Mouse (Mus musculus): ENCODE measurements around the gene Flii.
A peak's percentile ranks its signal among the peaks of the same experiment; 100 is the strongest.

Gene Flii

GRCm38 (mm10) chr11:60712639-60713255, 14.3 kb downstream of the Flii start:
- no peak for DNase-seq

- no peak for DNase-seq
Measured at GRCm38 (mm10) chr11:60712040-60712439, 15.0 kb downstream of the Flii start.

GRCm38 (mm10) chr11:60711218-60711617, 15.8 kb downstream of the Flii start:
- DNase-seq = no peak

DNA sequence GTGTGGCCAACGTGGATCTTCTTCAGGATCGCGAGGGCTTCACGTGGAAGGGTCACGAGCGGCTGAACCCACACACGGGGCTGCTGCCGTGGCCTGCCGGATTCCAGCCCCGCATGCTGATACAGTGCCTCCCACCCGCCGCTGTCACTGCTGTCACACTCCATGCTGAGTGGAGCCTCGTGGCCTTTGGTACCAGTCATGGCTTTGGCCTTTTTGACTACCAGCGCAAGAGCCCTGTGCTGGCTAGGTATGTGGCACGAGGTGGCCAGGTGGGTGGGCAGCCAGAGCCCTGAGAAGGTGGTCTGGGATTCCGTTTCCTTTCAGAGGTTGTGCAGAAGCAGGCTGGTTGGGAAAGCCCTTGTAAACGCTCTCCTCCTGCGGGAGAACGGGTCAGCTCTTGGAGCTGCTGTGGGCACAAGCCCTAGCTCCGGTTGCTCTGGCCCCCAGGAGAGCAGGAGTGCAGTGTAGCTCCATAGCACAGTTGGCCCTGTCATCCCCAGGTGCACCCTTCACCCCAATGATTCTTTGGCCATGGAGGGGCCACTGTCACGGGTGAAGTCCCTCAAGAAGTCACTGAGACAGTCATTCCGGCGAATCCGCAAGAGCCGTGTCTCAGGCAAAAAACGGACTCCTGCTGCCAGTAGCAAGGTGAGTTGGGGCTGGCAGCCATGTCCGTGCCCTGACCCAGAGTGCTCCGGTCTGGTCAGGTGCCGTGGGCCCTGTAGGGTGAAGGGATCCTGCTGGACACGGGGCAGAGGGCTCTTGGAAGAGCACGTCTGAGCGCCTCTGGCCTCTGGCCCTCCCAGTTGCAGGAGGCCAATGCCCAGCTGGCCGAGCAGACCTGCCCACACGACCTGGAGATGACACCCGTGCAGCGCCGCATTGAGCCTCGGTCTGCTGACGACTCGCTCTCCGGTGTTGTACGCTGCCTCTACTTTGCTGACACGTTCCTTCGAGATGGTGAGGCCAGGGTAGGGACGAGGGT, 17.3 kb downstream of the Flii start:
- peak; percentile 0 for DNase-seq

GRCm38 (mm10) chr11:60708631-60709030, 18.4 kb downstream of the Flii start:
- DNase-seq = peak; percentile 0

- peak; percentile 88 for DNase-seq
Measured at GRCm38 (mm10) chr11:60707672-60708071, 19.4 kb downstream of the Flii start.

GRCm38 (mm10) chr11:60706696-60707480, 20.2 kb downstream of the Flii start:
- DNase-seq = peak; percentile 0

DNA sequence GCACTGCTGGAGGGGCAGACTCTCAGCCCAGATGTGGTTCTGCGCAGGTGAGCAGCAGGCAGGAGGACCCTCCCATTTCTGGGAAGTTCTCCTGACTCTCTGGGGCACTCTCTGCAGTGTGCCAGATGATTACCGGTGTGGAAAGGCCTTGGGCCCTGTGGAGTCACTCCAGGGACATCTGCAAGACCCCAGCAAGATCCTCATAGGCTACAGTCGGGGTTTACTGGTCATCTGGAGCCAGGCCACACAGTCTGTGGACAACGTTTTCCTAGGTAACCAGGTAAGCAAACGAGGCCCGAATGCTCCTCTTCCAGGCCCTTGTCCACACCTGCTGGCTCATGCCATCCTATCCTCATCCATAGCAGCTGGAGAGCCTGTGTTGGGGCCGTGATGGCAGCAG, 21.0 kb downstream of the Flii start:
- peak; percentile 0 for DNase-seq

GRCm38 (mm10) chr11:60705255-60705654, 21.8 kb downstream of the Flii start:
- DNase-seq = peak; percentile 0

DNA sequence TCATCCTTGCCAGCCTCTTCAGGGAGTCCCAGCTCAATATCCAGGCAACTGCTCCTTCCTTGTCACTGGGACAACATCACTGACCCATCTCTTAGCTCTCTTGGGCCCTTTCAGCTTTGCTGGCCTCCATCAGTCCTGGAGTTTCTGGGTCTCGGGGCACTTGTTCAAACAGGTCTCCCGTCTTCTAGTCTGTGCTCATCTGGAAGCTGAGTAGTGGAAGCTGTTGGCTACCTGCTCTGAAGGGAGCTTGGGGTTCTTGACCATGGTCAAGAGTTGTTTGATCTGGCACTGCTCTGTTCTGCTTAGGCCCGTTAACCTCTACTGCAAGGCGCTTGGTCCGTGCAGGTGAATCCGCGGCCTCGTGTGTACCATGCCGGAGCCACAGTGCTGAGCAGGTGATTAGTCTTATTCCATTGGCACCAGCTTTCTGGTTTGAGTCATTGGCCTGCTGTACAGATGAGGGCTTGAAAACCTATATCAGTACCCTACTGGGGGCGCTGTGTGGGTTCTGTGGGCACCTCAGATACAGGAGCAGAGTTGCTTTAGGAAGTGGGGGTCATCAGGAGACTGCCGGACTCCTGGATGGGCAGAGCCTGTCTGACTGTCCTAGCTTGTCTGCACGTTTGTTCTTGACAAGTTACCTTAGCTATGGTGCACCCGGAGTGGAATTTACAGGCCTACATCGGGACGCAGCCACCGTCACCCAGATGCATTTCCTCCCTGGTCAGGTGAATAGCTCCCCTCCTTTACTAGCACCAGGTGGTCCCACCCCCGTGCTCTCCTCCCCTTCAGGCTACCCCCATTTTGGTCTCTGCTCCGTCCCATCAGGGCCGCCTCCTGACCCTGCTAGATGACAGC, 22.8 kb downstream of the Flii start:
- DNase-seq = peak; percentile 0

DNA sequence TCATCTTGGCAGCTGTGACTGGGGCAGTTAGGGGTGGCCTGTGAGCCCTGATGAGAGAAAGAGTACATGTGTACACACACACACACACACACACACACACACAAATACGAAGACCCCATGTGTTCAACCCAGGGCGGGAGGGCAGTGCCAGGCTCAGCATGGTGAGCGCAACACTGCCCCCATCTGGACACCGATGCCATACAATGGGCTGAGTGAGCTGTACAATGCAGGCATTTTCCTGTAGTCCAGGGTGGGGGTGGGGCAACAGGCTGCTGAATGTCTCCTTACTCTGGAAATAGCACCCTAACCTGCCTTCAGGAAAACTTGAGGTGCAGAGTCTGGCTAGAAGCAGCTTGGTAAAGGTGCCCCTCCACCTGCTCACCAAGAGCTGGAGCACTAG, 23.9 kb downstream of the Flii start:
- peak; percentile 81 for DNase-seq

DNA sequence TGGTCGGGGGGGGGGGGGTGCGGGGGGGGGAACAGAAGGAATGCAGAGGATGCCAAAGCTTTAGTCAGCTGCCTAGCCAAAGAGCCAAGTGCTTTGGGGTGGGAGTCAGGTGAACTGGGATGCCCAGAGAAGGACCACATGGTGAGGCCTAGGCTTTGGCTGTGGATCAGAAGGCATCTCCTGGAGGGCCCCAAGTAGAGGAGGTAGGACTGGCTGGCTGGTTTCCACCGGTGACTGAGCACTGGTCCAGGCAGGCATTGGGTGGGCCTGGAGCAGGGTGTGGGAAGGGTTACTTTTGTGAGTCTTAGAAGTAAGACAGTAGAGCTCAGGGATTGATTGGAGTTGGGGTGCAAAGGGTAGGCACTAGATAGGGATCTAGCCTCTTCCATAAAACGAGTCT, 25.5 kb downstream of the Flii start:
- DNase-seq = no peak

DNA sequence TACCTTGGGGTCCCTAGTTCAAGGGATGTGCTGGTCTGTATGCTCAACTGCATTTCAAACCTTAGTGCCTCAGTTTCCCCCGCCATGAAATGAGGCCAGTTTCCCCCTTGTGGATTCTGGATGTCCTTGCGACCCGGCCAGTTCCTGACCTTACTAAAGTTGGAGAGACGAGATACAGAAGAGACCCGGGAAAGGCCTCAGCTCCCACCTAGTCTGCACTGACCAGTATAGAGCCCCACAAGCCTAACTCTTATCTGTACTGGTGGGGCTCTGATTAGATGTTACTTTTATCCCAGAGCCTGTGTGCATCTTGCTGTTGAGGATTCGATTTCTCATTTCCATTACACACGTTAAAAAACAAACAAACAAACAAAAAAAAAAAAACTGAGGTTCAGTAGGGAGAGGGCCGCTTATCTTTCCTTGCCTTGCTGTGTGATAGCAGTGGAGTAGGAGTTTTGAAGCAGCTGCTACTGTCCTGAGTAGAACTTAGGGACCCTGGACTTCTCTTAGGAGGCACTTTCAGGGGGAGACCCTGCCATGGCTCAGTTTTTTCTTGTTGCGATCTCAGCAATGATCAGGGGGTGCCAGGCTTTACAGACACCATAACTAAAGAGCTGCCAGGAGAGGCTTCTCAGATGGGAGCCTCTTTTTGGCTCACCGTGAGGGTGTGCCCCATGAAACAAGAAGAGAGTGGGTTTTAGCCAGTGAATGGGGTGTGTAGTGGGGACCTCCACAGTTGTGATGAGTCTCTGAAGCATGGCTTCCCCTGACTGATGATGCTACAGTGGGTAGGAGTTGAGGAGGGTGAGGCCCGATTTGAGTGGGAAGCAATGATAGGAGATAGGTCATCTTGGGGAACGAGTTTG, 26.5 kb downstream of the Flii start:
- no peak for DNase-seq

GRCm38 (mm10) chr11:60699524-60700075, 27.5 kb downstream of the Flii start, which contains the start of gene Llgl1:
Gene Llgl1 (plus strand): TSS chr11:60699723.
- peak; percentile 83 for DNase-seq

DNA sequence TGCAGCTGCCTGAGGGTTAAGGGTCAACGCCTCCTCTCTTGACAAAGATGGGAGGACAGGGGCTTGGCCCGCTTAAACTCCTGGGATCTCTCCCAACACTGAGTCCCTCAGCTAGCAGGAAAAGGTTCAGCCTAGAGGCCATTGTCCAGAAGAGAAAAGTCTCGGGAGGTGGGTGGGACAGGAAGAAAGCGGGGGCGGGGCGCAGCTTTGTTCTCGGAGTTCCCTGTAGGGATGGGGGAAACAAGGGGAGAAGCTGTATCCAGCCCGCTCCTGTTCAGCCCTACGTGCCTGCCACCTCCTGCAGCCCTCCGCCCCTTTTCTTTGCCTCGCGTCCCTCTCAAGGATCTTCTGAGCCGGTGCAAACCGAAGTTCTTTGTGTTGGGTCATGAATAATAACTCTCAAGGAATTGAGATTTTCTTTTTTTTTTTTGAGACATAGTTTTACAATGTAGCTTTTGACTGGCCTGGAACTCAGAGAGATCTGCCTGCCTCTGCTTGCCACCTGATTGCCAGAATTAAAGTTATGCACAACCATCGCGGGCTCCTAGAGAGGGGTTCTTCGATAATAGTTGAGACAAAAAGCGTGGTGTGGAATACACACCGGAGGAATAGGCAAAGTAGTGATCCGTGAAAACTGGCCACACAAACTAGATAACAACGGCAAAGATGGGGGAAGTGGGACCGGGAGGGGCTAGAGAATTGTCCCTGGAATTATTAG, 28.1 kb downstream of the Flii start:
- peak; percentile 84 for DNase-seq

- DNase-seq = no peak
Measured at GRCm38 (mm10) chr11:60697561-60697960, 29.5 kb downstream of the Flii start.

DNA sequence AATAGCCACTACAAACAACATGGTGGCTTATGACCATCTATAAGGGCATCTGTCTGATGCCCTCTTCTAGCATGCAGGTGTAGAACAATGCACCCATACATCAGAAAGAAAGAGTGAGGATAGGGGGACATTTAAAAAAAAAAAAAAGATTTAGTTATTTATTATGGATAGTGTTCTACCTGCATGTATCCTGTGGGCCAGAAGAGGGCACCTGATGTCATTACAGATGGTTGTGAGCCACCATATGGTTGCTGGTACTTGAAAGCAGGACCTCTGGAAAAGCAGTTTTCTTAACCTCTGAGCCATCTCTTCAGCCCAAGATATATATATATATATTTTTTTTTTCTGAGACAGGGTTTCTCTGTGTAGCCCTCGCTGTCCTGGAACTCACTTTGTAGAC, 30.9 kb downstream of the Flii start:
- no peak for DNase-seq

All from lung, postnatal 14 days (tissue).